Mouse (Mus musculus) megakaryocyte, embryonic 14.5 days (primary cell): ENCODE measurements around the gene Pfpl.

Experiments
- FLI1 ChIP-seq: IDR thresholded peaks from 2 replicates; pipeline ENCODE4 v1.6.1; 2012; ENCODE audit warnings: low read length, inconsistent platforms, mixed read lengths
- GATA1 ChIP-seq: IDR thresholded peaks from 3 replicates; pipeline ENCODE4 v1.6.1; 2012; ENCODE audit warnings: mixed read lengths, low read length, inconsistent platforms, borderline replicate concordance

- no peak for TF ChIP-seq GATA1
- no peak for TF ChIP-seq FLI1
Measured at GRCm38 (mm10) chr19:12440103-12440725, 12.5 kb downstream of the Pfpl start.
